Mouse (Mus musculus) kidney, adult 2 months (tissue): ENCODE measurements at regions not wholly inside any gene's neighbourhood (a gene's known extent, or its start where the extent isn't known, plus 50 kb on each side); places are given as distances from the start of the nearest gene placed in this dataset.

Experiments
- CTCF ChIP-seq: fragments of 200-500 bp; conservative IDR thresholded peaks from 2 replicates; pipeline ENCODE4 v1.5.1; 2011; ENCODE audit warnings: low read depth, mild to moderate bottlenecking, control low read depth, low read length, moderate library complexity, mixed read lengths; ENCODE audit not compliant: insufficient read depth, insufficient read length
- POLR2A ChIP-seq: fragments of 200-500 bp; IDR thresholded peaks from one replicate; pipeline ENCODE4 v1.6.1; 2011; ENCODE audit warnings: low read depth, low read length, control low read depth

DNA sequence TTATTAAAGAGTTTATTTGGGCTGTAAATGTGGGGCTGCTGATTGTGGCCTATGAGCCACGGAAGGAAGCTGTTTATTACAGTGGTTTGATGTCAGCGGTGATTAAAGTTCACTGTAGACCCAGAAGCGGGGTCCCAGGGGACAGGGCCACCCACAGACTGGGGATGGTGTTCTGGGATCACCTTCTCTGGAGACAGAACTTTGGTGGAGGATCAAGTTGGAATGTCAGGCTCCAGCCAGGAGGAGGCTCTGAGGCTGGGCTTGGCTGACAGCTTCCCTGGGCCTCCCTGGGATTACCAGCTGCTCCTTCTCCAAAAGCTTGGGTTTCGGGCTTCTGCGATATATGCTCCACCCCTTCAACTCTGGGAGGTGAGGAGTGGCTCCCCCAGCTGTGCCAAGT lies 417.1 kb downstream of the Tbc1d22a start:
- TF ChIP-seq CTCF, result no peak
- no peak for TF ChIP-seq POLR2A
